Mouse (Mus musculus) liver, embryonic 11.5 days (tissue): Measurements from ENCODE around the gene 2010111I01Rik. TPM values are rescaled to one million over a fixed set of nuclear protein-coding genes. Genes with fewer than 3 reads are reported as not detected.

Experiments
- ATAC-seq: fragments of 200-750 bp; cut with Nextera tagmentation; replicated peaks from 2 replicates; pipeline ENCODE4 v1.8.0; 2017; ENCODE audit warnings: moderate number of reproducible peaks, mild to moderate bottlenecking, moderate TSS enrichment, moderate library complexity; ENCODE audit not compliant: low FRiP score
- DNase-seq: peaks from one replicate; pipeline ENCODE4 v3.0.0-alpha.2; 2017; ENCODE audit warnings: low spot score
- H3K27ac ChIP-seq: fragments of 300-500 bp; sonication (generic); 2 replicates; pipeline ENCODE4 v1.5.1; 2014; ENCODE audit warnings: mild to moderate bottlenecking, low read depth, low read length, control low read depth
- H3K27me3 ChIP-seq: fragments of 300-500 bp; sonication (generic); replicated peaks from 2 replicates; pipeline ENCODE4 v1.6.1; 2014; ENCODE audit warnings: low read length, mixed read lengths; ENCODE audit not compliant: control insufficient read depth, insufficient read depth
- H3K36me3 ChIP-seq: fragments of 300-500 bp; sonication (generic); 2 replicates; pipeline ENCODE4 v1.6.1; 2014; ENCODE audit warnings: mild to moderate bottlenecking, low read length, moderate library complexity, mixed read lengths; ENCODE audit not compliant: control insufficient read depth, insufficient read depth
- H3K4me1 ChIP-seq: fragments of 300-500 bp; sonication (generic); replicated peaks from 2 replicates; pipeline ENCODE4 v1.6.1; 2014; ENCODE audit warnings: low read length, mixed read lengths; ENCODE audit not compliant: control insufficient read depth, insufficient read depth
- H3K4me2 ChIP-seq: fragments of 300-500 bp; sonication (generic); 2 replicates; pipeline ENCODE4 v1.6.1; 2014; ENCODE audit warnings: mild to moderate bottlenecking, control low read depth, moderate library complexity
- H3K4me3 ChIP-seq: fragments of 300-500 bp; sonication (generic); 2 replicates; pipeline ENCODE4 v1.5.1; 2014; ENCODE audit warnings: low read depth, low read length, control low read depth
- H3K9ac ChIP-seq: fragments of 300-500 bp; sonication (generic); 2 replicates; pipeline ENCODE4 v1.6.1; 2014; ENCODE audit warnings: low read depth, low read length, control low read depth
- H3K9me3 ChIP-seq: fragments of 300-500 bp; sonication (generic); 2 replicates; pipeline ENCODE4 v1.6.1; 2016; ENCODE audit warnings: low read length, inconsistent platforms, mixed read lengths; ENCODE audit not compliant: control insufficient read depth
- WGBS: fragments of 180-500 bp; shearing (Covaris S2); extraction: QIAGEN DNeasy Blood & Tissue Kit; methylation state at CpG from one replicate; pipeline ENCODE4 v1.1.7; 2014; 5-methylcytosine and 5-hydroxymethylcytosine counted together
- polyA plus RNA-seq: library from polyadenylated mRNA; unstranded; fragments of >200 nt; fragmentation: Nextera tagmentation; extraction: Ambion mirVana; gene quantifications from 2 replicates; pipeline ENCODE4 v1.2.1, GENCODE M21; 2014

2010111I01Rik gene
- polyA plus RNA-seq, 1 experiment from 2014 or later: 30.6 TPM

GRCm38 (mm10) chr13:63281206-63281605 lies 316.5 kb downstream of the 2010111I01Rik start:
- peaks cover 4% of the 10 kb centered on the region; the same call in 1 of the 2 replicates for H3K36me3 ChIP-seq
- DNase-seq: no peak
- no peak for ATAC-seq
- no peaks in the 10 kb centered on the region for H3K9me3 ChIP-seq
- H3K4me3 ChIP-seq: no peak overlapping the region
- no peak overlapping the region for H3K27ac ChIP-seq
- peaks cover 17% of the 10 kb centered on the region for H3K4me1 ChIP-seq
- no peak overlapping the region for H3K4me2 ChIP-seq
- no peaks in the 10 kb centered on the region for H3K27me3 ChIP-seq
- H3K9ac ChIP-seq: no peak overlapping the region
- 89% methylated on average over 8 of the region's 8 CpGs for WGBS

DNA sequence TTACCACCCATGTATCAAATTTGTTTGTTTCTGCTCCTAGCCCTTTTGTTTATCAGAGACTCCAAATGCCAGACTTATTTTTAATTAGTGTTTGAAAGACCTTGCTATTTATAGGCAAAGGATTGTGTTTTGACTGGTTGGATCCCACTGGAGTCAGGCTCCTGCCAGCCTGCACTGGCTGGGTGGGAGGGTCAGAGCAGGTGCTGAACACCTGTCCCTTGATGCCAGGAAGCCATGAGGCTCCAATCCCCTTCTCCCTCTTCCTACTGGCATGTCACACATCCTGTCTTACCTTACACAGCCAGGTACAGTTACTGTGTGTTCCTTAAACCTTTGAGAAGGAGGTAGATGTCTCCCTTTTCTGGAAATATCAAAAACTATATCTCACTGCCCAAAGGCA lies 318.5 kb downstream of the 2010111I01Rik start:
- ATAC-seq (no peak), DNase-seq (no peak)
- H3K36me3 ChIP-seq: peaks cover 6% of the 10 kb centered on the region
- peaks cover 16% of the 10 kb centered on the region for H3K4me1 ChIP-seq
- no peak overlapping the region for H3K4me3 ChIP-seq
- H3K9ac ChIP-seq: no peak overlapping the region
- H3K27me3 ChIP-seq: no peaks in the 10 kb centered on the region
- H3K9me3 ChIP-seq: no peaks in the 10 kb centered on the region
- H3K27ac ChIP-seq: no peak overlapping the region
- no peak overlapping the region for H3K4me2 ChIP-seq

DNA sequence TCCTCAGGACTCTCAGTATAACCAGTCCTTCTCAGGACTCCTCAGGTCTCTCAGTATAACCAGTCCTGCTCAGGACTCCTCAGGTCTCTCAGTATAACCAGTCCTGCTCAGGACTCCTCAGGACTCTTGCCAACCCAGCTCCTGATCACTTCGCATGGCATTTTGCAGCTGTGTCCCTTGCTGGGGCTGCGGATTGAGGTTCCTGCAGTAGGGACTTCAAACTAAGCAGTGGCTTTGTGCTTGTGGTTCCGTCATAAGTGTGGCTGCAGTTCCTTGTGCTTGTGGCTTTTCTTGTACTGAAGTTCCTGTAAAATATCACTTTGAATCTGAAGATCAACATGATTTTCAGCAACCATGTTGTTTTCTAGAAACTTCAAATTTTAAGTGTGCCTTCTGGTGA lies 320.1 kb downstream of the 2010111I01Rik start:
- no peak overlapping the region for H3K9ac ChIP-seq
- no peaks in the 10 kb centered on the region for H3K9me3 ChIP-seq
- no peaks in the 10 kb centered on the region for H3K27me3 ChIP-seq
- no peak overlapping the region for H3K4me2 ChIP-seq
- H3K4me1 ChIP-seq: peaks cover 7% of the 10 kb centered on the region
- H3K36me3 ChIP-seq: peaks cover 6% of the 10 kb centered on the region
- no peak overlapping the region for H3K4me3 ChIP-seq
- DNase-seq (no peak), ATAC-seq (no peak)
- no peak overlapping the region for H3K27ac ChIP-seq
- WGBS: 88% methylated on average over 3 of the region's 3 CpGs

- ATAC-seq (no peak), DNase-seq (no peak)
- no peak overlapping the region for H3K4me3 ChIP-seq
- H3K36me3 ChIP-seq: peaks cover 6% of the 10 kb centered on the region
- no peak overlapping the region for H3K4me2 ChIP-seq
- no peaks in the 10 kb centered on the region for H3K27me3 ChIP-seq
- 83% methylated on average over 11 of the region's 11 CpGs for WGBS
- H3K9ac ChIP-seq: no peak overlapping the region
- no peak overlapping the region for H3K27ac ChIP-seq
- H3K4me1 ChIP-seq: no peaks in the 10 kb centered on the region; the same call in 1 of the 2 replicates
- H3K9me3 ChIP-seq: no peaks in the 10 kb centered on the region
Observed at GRCm38 (mm10) chr13:63286483-63287102, 321.9 kb downstream of the 2010111I01Rik start.

DNA sequence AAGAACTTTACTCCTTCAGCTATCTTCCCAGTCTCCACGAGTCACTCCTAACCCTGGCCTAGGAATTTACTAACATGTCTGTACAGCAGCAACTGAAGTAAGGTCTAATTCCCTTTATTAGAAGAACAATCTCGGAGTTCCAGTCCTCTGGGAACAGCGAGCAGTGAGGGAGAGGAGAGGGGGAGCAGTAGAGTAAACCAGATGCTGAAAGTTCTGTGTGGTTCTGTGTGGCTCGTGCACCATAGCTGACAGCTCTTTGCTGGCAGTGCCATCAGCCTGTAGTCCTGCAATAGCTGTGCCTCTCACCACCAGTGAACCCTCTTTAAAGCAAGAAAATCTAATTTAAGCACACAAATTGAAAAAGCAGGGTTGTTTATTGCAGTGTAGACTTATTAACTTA lies 324.5 kb downstream of the 2010111I01Rik start:
- peaks cover 6% of the 10 kb centered on the region for H3K36me3 ChIP-seq
- DNase-seq: no peak
- H3K27me3 ChIP-seq: no peaks in the 10 kb centered on the region
- peaks cover 6% of the 10 kb centered on the region for H3K4me1 ChIP-seq
- no peak overlapping the region for H3K27ac ChIP-seq
- no peaks in the 10 kb centered on the region for H3K9me3 ChIP-seq
- WGBS: 88% methylated on average over 4 of the region's 4 CpGs
- no peak overlapping the region for H3K4me3 ChIP-seq
- ATAC-seq: no peak
- H3K4me2 ChIP-seq: no peak overlapping the region
- H3K9ac ChIP-seq: no peak overlapping the region

GRCm38 (mm10) chr13:63289687-63290086 lies 325.0 kb downstream of the 2010111I01Rik start:
- Histone ChIP-seq H3K4me3 (no peak overlapping the region), H3K9me3 (no peaks in the 10 kb centered on the region), H3K4me2 (no peak overlapping the region), H3K36me3 (peaks cover 6% of the 10 kb centered on the region), H3K27ac (no peak overlapping the region), H3K27me3 (no peaks in the 10 kb centered on the region), H3K4me1 (peaks cover 9% of the 10 kb centered on the region), H3K9ac (no peak overlapping the region)
- ATAC-seq (no peak), DNase-seq (no peak)
- 88% methylated on average over 5 of the region's 5 CpGs for WGBS

- Histone ChIP-seq H3K27me3 (no peaks in the 10 kb centered on the region), H3K4me3 (no peak overlapping the region), H3K4me2 (no peak overlapping the region), H3K4me1 (peaks cover 9% of the 10 kb centered on the region), H3K9ac (no peak overlapping the region), H3K27ac (no peak overlapping the region), H3K9me3 (no peaks in the 10 kb centered on the region), H3K36me3 (peaks cover 6% of the 10 kb centered on the region)
- ATAC-seq (no peak), DNase-seq (no peak)
- WGBS: 83% methylated on average over 4 of the region's 4 CpGs
Observed at GRCm38 (mm10) chr13:63290126-63290525, 325.4 kb downstream of the 2010111I01Rik start.

DNA sequence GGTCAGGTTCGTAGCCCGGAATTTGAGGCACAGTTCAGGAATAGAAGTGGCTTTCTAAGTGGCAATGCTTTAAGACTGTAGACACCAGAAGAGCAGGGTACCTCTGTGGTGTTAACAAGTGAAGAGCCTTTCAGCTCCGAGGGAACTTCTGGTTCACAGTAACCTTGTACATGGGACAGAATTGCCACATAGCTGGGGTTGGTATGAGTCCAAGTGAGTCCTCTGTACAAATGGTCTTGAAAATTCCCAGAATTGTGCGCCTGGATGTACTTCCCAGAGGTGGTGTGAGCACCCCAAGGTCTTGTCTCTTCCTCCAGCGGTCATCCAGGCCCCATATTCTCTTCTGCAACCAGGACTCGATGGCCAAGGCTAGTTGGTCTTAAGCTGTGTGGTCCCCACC lies 326.3 kb downstream of the 2010111I01Rik start:
- H3K4me2 ChIP-seq: no peak overlapping the region
- ATAC-seq (no peak), DNase-seq (no peak)
- H3K27ac ChIP-seq: no peak overlapping the region
- H3K4me1 ChIP-seq: peaks cover 9% of the 10 kb centered on the region
- H3K27me3 ChIP-seq: no peaks in the 10 kb centered on the region
- no peak overlapping the region for H3K9ac ChIP-seq
- H3K9me3 ChIP-seq: no peaks in the 10 kb centered on the region
- no peak overlapping the region for H3K4me3 ChIP-seq
- WGBS: 92% methylated on average over 6 of the region's 6 CpGs
- H3K36me3 ChIP-seq: peaks cover 3% of the 10 kb centered on the region

DNA sequence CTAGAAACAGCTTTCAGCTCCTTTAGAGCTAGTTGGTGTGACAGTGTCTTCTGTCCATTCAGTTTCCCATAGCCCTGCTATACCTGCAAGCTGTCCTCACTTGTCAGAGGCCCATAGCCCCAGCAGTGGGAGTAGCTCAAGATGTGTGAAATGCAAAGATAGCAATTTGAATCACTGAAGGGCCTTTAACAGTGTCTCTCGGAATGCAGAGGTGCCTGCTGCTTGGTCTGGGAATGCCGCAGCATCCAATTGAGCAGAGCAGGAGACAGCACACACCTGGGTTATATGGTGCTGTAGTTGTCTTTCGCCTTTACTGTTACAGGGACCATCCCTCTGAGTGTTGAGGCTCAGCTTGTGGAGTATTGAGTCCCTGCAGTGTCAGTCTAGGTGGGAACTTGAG lies 329.0 kb downstream of the 2010111I01Rik start:
- WGBS: 55% methylated on average over 3 of the region's 3 CpGs
- H3K27me3 ChIP-seq: no peaks in the 10 kb centered on the region
- no peak overlapping the region for H3K4me3 ChIP-seq
- H3K9me3 ChIP-seq: no peaks in the 10 kb centered on the region
- H3K36me3 ChIP-seq: peaks cover 3% of the 10 kb centered on the region; the same call in 1 of the 2 replicates
- DNase-seq: no peak
- H3K27ac ChIP-seq: peak overlapping the region; percentile 25; the same call in 1 of the 2 replicates
- ATAC-seq: no peak
- no peak overlapping the region for H3K4me2 ChIP-seq
- peaks cover 9% of the 10 kb centered on the region for H3K4me1 ChIP-seq
- H3K9ac ChIP-seq: no peak overlapping the region
